Mouse (Mus musculus) myocyte (in vitro differentiated cells): Measurements from ENCODE around the gene Fam169b. TPM values are rescaled to one million over a fixed set of nuclear protein-coding genes. Genes with fewer than 3 reads are reported as not detected.

Experiments
- H3K27me3 ChIP-seq: one replicate; pipeline ENCODE4 v1.6.1; 2011; ENCODE audit not compliant: control insufficient read depth, insufficient read depth, insufficient read length
- H3K36me3 ChIP-seq: one replicate; pipeline ENCODE4 v1.6.1; 2011; ENCODE audit not compliant: control insufficient read depth, insufficient read depth
- H3K4me2 ChIP-seq: one replicate; pipeline ENCODE4 v1.6.1; 2011; ENCODE audit warnings: low read depth, control low read depth
- H3K4me3 ChIP-seq: one replicate; pipeline ENCODE4 v1.5.1; 2011; ENCODE audit warnings: mild to moderate bottlenecking, control low read depth, moderate library complexity
- H3K79me2 ChIP-seq: one replicate; pipeline ENCODE4 v1.6.1; 2011; ENCODE audit not compliant: control insufficient read depth, insufficient read depth
- H3ac ChIP-seq: one replicate; pipeline ENCODE4 v1.6.1; 2011; ENCODE audit not compliant: control insufficient read depth, insufficient read length
- CEBPB ChIP-seq: IDR thresholded peaks from 2 replicates; pipeline ENCODE4 v1.6.1; 2011; ENCODE audit warnings: mild to moderate bottlenecking, moderate library complexity; ENCODE audit not compliant: poor library complexity, insufficient read depth, severe bottlenecking
- E2F4 ChIP-seq: IDR thresholded peaks from one replicate; pipeline ENCODE4 v1.6.1; 2011; ENCODE audit warnings: mild to moderate bottlenecking, control low read depth, moderate library complexity; ENCODE audit not compliant: insufficient read depth
- MAX ChIP-seq: IDR thresholded peaks from one replicate; pipeline ENCODE4 v1.6.1; 2011; ENCODE audit warnings: low read depth, mild to moderate bottlenecking, control low read depth
- MYOD1 ChIP-seq, 3 experiments: IDR thresholded peaks; one replicate each; pipeline ENCODE4 v1.6.1; 2011; ENCODE audit warnings: control low read depth in 2 of 3, low read depth in 2 of 3, mild to moderate bottlenecking in 2 of 3, moderate library complexity in 1 of 3; ENCODE audit not compliant: insufficient read length in 2 of 3, control insufficient read depth in 1 of 3
- MYOG ChIP-seq, 3 experiments: IDR thresholded peaks; one replicate each; pipeline ENCODE4 v1.6.1; 2011; ENCODE audit warnings: control low read depth in 2 of 3, low read depth in 2 of 3, mild to moderate bottlenecking in 2 of 3; ENCODE audit not compliant: insufficient read length in 2 of 3, control insufficient read depth in 1 of 3, insufficient read depth in 1 of 3
- POLR2A ChIP-seq: IDR thresholded peaks from one replicate; pipeline ENCODE4 v1.6.1; 2011; ENCODE audit warnings: low read depth, mild to moderate bottlenecking, control low read depth, moderate library complexity; ENCODE audit not compliant: insufficient read length
- POLR2AphosphoS2 ChIP-seq: IDR thresholded peaks from one replicate; pipeline ENCODE4 v1.6.1; 2011; ENCODE audit warnings: low read depth, control low read depth; ENCODE audit not compliant: insufficient read length
- REST ChIP-seq: IDR thresholded peaks from one replicate; pipeline ENCODE4 v1.6.1; 2011; ENCODE audit warnings: mild to moderate bottlenecking, control low read depth, moderate library complexity; ENCODE audit not compliant: insufficient read depth, insufficient read length
- SRF ChIP-seq: IDR thresholded peaks from one replicate; pipeline ENCODE4 v1.6.1; 2011; ENCODE audit warnings: low read depth; ENCODE audit not compliant: control insufficient read depth, insufficient read length
- TCF12 ChIP-seq: IDR thresholded peaks from one replicate; pipeline ENCODE4 v1.6.1; 2011; ENCODE audit warnings: mild to moderate bottlenecking, control low read depth; ENCODE audit not compliant: poor library complexity, insufficient read depth, severe bottlenecking
- TCF3 ChIP-seq: IDR thresholded peaks from one replicate; pipeline ENCODE4 v1.6.1; 2011; ENCODE audit warnings: low read depth, control low read depth; ENCODE audit not compliant: insufficient read length
- USF1 ChIP-seq: IDR thresholded peaks from one replicate; pipeline ENCODE4 v1.6.1; 2011; ENCODE audit warnings: low read depth, mild to moderate bottlenecking, control low read depth, moderate library complexity
- polyA plus RNA-seq: library from polyadenylated mRNA; unstranded; fragments of >200 nt; fragmentation: generic; extraction: Trizol; gene quantifications from one replicate; pipeline ENCODE4 v1.2.1, GENCODE M21; 2012; ENCODE audit warnings: missing spikeins

Fam169b gene
- polyA plus RNA-seq, 1 experiment, result 0.79 TPM

GRCm38 (mm10) chr7:68239220-68239827 lies 34.3 kb upstream of the Fam169b start:
- TF ChIP-seq TCF3, result no peak
- TF ChIP-seq MYOD1 (IDR thresholded peaks at IDR 0.05; ENCODE audit: control insufficient read depth in 1 of 3, insufficient read length in 2 of 3, low read depth in 2 of 3), result peak in 2 of 3 experiments; percentile 52 to 80
- no peak for TF ChIP-seq SRF
- peak; percentile 24 to 72 (median 54) for TF ChIP-seq MYOG (IDR thresholded peaks at IDR 0.05; ENCODE audit: control insufficient read depth in 1 of 3, insufficient read depth in 1 of 3, insufficient read length in 2 of 3, low read depth in 2 of 3)
- TF ChIP-seq E2F4, result no peak
- H3K27me3 ChIP-seq, result no peaks in the 10 kb centered on the region
- H3K36me3 ChIP-seq, result no peaks in the 10 kb centered on the region
- no peaks in the 10 kb centered on the region for H3K79me2 ChIP-seq
- peak overlapping the region; percentile 9 for H3K4me2 ChIP-seq
- no peak overlapping the region for H3K4me3 ChIP-seq
- no peak overlapping the region for H3ac ChIP-seq

GRCm38 (mm10) chr7:68241205-68241604 lies 32.4 kb upstream of the Fam169b start:
- no peaks in the 10 kb centered on the region for H3K27me3 ChIP-seq
- no peak overlapping the region for H3K4me2 ChIP-seq
- H3K79me2 ChIP-seq, result no peaks in the 10 kb centered on the region
- TF ChIP-seq MAX (no peak), POLR2A (no peak), MYOD1 (IDR thresholded peaks at IDR 0.05; ENCODE audit: control insufficient read depth in 1 of 3, insufficient read length in 2 of 3, low read depth in 2 of 3) (no peak), MYOG (IDR thresholded peaks at IDR 0.05; ENCODE audit: control insufficient read depth in 1 of 3, insufficient read depth in 1 of 3, insufficient read length in 2 of 3, low read depth in 2 of 3) (no peak), SRF (no peak), TCF3 (no peak), USF1 (no peak), TCF12 (no peak), POLR2AphosphoS2 (no peak), E2F4 (no peak), CEBPB (no peak), REST (no peak)
- H3K4me3 ChIP-seq, result no peak overlapping the region
- no peaks in the 10 kb centered on the region for H3K36me3 ChIP-seq
- no peak overlapping the region for H3ac ChIP-seq

GRCm38 (mm10) chr7:68245681-68246080 lies 28.0 kb upstream of the Fam169b start:
- no peak overlapping the region for H3ac ChIP-seq
- H3K79me2 ChIP-seq, result no peaks in the 10 kb centered on the region
- no peaks in the 10 kb centered on the region for H3K36me3 ChIP-seq
- no peak overlapping the region for H3K4me2 ChIP-seq
- TF ChIP-seq TCF12 (no peak), MYOD1 (IDR thresholded peaks at IDR 0.05; ENCODE audit: control insufficient read depth in 1 of 3, insufficient read length in 2 of 3, low read depth in 2 of 3) (no peak), POLR2AphosphoS2 (no peak), CEBPB (no peak), TCF3 (no peak)
- no peak overlapping the region for H3K4me3 ChIP-seq
- H3K27me3 ChIP-seq, result no peaks in the 10 kb centered on the region

- Histone ChIP-seq H3K36me3 (no peaks in the 10 kb centered on the region), H3K79me2 (no peaks in the 10 kb centered on the region), H3K27me3 (no peaks in the 10 kb centered on the region), H3K4me3 (no peak overlapping the region), H3ac (no peak overlapping the region), H3K4me2 (no peak overlapping the region)
- no peak for TF ChIP-seq POLR2AphosphoS2
- TF ChIP-seq MYOD1 (IDR thresholded peaks at IDR 0.05; ENCODE audit: control insufficient read depth in 1 of 3, insufficient read length in 2 of 3, low read depth in 2 of 3), result no peak
- no peak for TF ChIP-seq TCF3
- TF ChIP-seq E2F4, result no peak
- TF ChIP-seq MYOG (IDR thresholded peaks at IDR 0.05; ENCODE audit: control insufficient read depth in 1 of 3, insufficient read depth in 1 of 3, insufficient read length in 2 of 3, low read depth in 2 of 3), result no peak
- no peak for TF ChIP-seq TCF12
- no peak for TF ChIP-seq USF1
- no peak for TF ChIP-seq REST
Measured at GRCm38 (mm10) chr7:68246249-68246648, 27.4 kb upstream of the Fam169b start.

- H3K4me3 ChIP-seq, result no peak overlapping the region
- H3ac ChIP-seq, result no peak overlapping the region
- H3K27me3 ChIP-seq, result no peaks in the 10 kb centered on the region
- TF ChIP-seq MYOD1 (IDR thresholded peaks at IDR 0.05; ENCODE audit: control insufficient read depth in 1 of 3, insufficient read length in 2 of 3, low read depth in 2 of 3), result no peak
- TF ChIP-seq SRF, result no peak
- no peak for TF ChIP-seq MAX
- no peak for TF ChIP-seq POLR2AphosphoS2
- TF ChIP-seq CEBPB, result no peak
- no peak for TF ChIP-seq TCF3
- no peak for TF ChIP-seq MYOG (IDR thresholded peaks at IDR 0.05; ENCODE audit: control insufficient read depth in 1 of 3, insufficient read depth in 1 of 3, insufficient read length in 2 of 3, low read depth in 2 of 3)
- no peak for TF ChIP-seq TCF12
- TF ChIP-seq POLR2A, result no peak
- no peaks in the 10 kb centered on the region for H3K79me2 ChIP-seq
- no peak overlapping the region for H3K4me2 ChIP-seq
- H3K36me3 ChIP-seq, result no peaks in the 10 kb centered on the region
Measured at GRCm38 (mm10) chr7:68250411-68250810, 23.2 kb upstream of the Fam169b start.
